Mouse (Mus musculus) ES-CJ7 (cell line): ENCODE data around the gene Rps6ka1.
"Not testable (repeated sequence)": the region's sequence is repeated elsewhere in the genome, so short reads cannot be mapped to it uniquely, and the experiment has no call there.

Source experiments
- DNase-seq: peaks from one replicate; pipeline ENCODE4 v3.0.0; 2011; ENCODE audit warnings: low read depth, low spot score

The Rps6ka1 gene

DNA sequence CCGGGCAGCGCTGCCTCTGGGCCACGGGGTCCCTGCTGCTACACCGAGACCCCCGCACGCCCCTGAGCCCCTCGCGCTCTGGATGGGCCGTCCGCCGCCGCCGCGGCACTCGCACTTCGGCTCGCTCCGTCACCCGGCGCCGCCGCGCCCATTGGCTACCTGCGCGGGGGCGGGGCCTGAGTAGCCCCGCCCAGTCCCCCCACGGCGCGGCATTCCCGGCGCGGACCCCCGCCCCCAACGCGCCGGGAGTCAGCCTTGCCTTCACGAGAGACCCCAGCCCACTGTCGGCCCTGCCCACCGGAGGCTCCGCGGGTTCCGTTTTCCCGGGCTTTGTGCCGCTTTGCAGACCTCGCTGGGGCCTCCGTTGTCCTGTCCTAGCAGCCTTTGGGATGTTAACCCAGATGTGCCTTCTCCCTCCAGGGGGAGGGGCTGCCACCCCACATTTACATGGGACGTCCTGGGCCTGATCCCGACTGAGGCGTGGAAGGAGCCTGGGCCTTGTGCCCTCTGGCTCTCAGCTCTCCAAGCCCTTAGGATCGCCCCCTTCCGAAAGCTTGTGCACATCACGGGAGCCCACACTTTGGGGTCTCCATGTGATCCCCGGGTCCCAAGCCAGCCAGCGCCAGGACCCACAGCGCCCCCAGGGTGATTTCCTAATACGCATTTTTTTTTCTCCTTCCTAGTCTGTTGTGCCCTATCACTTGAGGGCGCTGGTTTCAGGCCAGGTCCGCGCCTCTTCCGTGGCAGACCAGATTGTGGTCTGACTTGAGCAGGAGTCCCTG, at the start of gene Rps6ka1:
Rps6ka1 (minus strand) TSS at position 126 of the 782 bp plus-strand sequence.
- peak; percentile 96 for DNase-seq

DNA sequence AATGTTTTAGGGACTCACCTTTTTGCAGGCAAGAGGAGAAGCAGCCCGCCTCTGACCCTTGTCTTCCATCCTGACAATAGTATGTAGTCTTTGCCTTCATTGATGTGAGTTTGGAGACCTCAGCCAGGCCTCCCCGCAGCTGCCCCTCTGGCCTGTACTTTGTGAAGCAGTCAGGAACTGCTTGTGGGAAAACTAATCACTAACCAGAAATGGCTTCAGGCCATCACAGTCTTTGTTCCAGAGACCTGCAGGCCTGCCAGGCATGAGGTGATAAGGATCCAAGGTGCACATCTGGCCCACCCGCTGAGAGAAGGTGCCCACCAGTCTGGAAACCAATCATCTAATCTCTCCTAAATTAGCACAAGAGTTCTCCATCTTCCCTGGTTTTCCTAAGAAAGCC, 44.2 kb upstream of the Rps6ka1 start:
- DNase-seq, result no peak

DNA sequence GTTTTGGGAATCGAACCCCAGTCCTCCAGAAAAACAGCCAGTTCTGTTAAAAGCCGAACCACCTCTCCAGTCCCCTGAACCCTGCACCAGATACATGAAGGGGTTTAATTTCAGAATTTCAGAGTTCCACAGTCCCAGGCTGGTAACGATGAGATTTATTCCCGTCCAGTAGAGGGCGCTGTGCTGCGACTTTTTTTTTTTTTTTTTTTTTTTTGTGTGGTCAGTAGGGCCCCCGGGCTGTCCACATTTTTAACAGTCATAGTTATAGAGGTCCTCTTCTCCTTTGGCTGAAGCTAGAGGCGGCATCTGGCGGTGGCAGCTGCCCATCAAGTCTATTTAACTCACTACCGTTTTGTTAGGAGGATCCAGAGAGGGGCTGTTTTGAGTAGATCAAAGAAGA, 43.8 kb upstream of the Rps6ka1 start:
- peak; percentile 37 for DNase-seq

DNA sequence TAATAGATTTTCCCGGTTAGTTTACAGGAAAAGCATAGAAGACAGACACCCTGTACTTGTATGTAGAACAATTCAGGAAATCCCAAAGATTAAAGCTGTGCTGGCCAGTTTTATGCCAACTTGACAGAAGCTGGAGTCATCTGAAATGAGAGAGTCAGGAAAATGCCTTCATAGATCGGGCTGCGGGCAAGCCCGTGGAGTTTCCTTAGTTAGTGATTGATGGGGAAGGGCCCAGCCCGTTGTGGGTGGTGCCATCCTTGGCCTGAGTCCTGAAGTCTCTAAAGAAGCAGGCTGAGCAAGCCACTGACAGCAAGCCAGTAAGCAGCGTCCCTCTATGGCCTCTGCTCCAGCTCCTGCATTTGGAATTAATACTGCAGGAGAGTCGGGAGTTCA, 41.7 kb upstream of the Rps6ka1 start:
- peak; percentile 42 for DNase-seq

DNA sequence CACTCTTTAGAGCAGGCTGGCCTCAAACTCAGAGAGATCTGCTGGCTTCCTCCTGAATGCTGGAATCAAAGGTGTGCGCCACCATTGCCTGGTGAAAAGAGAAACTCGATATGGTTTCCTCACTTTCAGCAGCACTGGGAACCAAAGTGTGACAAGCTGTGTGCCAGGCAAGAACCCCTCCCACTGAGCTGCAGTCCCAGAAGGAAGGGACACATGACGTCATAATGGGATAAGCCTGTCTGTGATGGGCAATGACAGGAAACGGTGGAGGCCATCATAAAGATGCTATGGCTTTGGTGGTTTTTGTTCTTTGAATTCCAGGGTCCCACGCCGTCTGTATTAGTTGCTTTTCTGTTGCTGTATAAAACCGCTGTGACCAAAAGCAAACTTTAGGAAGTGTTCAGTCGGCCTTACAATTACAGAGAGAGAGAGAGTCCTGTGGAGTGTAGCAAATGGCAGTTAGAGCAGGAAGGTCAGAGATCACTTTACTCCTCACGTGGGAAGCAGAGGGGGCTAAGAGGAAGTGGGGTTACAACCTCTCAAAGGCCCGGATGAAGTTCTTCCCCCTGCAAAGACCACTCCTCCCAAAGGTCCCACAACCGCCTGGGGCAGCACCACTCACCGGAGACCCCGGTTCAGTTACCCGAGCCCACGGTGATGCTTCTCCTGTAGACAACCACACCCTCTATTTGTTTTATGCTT, 41.1 kb upstream of the Rps6ka1 start:
- DNase-seq, result peak; percentile 87

DNA sequence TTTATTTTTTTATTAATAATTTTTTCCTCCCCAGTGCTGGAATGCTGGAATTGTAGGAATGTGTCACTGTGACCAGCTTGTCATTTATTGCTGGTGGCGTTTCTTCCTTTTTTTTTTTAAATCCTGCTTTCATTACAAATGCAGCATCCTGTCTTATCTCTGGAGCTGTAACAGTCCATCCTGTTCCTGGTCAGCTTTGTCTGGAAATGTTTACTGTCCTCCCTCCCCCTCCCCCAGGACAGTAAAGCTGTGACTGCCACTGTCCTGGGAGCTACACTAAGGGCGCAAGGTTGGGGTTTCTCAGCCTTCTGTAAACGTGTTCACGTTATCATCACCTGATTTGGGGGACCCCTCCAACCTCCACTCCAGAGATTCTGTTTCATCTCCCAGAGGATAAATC, 37.6 kb upstream of the Rps6ka1 start:
- no peak for DNase-seq

DNA sequence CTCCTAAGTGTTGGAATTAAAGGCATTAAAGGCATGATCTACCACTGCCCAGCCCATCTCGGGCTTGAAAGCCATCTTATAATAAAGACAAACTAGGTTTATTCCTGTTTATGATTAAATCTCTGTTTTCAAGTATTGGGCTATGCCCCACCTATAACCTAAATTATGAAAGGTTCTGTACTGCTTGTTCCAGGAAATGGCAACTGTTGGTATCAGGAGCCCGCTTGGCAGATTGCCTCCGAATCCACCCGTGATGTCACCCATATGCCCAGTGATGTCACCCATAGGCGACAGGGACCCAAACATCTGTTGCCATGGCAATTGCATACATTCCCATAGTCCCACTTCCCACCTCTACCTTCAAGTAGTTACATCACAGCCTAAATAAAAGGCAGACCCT, 36.1 kb upstream of the Rps6ka1 start:
- DNase-seq, result no peak

DNA sequence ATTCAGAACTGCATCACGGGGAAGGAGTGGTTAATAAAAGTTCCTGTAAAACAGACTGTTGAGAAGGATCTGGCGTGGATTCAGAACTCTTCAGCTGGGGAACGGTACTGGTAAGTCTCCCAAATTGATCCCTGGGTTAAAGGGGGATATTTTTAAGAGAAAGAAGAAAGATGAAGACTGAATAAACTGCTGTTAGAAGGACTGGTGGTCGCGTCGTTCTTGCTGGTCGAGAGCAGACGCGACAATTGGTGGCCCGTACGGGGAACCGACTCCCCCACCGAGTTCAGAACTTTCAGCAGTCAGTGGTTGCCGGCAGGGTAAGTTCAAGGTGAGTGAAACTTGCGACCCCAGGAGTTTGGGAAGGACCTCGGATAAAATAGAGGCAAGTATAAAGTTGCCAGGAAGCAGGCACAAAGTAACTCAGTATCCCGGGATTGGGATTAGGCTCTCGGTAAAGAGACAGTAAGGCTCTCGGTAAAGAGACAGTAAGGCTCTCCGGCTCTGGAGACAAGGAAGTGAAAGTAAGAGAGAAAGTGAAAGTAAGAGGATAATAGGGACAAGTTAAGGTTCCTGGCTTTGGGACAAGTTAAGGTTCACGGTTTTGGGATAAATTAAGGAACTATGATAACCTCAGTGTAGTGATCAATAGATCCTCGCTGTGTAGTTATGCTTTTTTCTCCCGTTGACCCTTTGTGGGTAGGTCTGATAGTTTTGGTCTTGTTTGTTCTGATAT, 30.7 kb upstream of the Rps6ka1 start:
- DNase-seq, result not testable (repeated sequence)

DNA sequence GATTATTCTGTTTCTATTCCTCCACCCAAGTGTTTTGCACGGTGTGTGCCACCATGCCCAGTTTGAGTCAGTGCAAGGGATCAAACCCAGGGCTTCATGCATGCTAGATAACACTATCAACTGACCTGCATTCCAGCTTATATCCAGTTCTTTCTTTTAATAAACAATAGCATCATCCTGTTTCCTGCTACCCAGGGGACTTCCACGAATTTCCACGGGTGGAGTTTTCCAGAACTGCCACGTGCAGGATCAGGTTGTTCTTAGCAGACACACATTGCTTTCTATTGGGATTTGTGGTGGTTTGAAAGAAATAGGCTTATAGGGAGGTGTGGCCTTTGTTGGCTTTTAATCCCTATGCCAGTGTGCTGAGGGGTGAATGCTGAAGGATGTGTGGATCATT, 24.4 kb upstream of the Rps6ka1 start:
- DNase-seq, result no peak

DNA sequence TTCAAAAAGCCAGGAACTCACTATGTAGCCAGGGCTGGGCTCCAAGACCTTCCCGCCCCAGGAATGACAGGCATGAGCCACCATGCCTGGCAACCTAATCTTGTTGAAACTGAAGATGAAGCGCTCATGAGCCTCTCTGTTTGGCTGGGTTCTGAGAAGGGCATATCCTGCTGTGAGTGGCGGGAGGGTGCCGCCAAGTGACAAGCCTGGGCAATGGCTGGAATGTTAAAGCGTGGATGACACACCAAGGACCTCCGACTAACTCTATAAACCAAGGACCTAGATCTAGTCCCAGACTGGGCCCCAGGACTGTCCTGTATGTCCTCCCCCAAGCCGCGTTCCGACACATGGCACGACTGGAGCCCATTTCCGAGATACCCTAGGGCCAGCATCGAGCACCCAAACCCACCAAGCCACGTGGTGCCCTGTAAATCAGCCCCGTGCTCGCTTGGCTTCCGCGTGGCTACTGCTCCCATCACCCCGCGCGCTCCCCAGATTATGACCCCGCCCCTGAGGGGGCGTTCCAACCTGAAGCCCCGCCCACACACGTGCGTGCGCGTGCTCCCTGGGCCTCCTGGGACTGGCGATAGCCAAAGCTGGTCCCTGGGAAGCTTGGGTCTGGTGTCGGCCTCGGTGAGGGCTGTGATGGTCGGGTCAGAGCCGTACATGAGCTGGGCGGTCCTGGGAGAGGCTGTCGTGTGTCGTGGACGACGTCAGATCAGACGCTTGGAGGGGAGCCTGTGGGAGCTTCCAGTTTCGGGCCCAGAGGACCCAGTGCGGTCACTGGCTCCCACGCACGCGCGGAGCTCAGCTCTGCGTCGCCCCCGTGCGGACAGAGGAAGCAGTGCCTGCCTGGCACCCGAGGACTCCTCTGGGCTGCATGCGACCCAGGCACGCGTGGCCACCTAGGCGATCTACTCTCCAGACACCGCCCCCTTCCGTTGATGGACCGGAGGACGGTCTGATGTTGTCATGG, 22.9 kb upstream of the Rps6ka1 start:
- DNase-seq, result peak; percentile 93

DNA sequence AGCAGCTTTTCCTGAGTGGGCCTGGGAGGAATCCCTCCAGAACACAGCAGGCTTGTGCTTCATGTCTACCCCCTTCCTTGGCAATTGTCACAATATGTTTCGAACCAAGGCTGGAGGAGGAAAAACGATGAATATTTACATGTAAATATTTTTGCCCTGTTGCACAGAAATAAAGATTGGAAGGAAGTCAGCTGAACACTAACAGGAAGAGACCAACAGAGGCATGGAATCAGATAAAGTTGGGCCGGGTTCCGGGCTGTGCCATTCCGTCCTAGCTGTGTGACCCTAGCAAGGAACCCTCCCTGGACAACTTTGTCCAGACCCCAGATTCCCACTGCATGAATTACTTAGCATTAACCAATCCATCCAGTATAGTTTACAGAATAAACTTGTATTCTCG, 20.5 kb upstream of the Rps6ka1 start:
- no peak for DNase-seq

DNA sequence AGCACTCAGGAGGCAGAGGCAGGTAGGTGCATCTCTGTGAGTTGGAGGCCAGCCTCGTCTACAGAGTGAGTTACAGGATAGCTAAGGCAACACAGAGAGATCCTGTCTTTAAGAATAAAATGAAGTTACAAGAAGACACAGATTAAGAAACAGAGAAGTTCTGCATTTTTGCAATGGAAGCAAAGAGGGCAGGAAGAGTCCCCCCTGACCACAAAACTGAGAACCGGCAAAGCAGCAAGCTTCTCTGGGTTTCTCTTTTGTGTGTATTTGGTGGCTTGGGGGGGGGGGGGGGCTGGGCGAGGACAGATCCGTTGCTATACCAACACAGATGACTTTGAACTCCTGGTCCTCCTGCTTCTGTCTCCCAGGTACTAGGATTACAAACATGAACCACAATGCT, 19.5 kb upstream of the Rps6ka1 start:
- no peak for DNase-seq

DNA sequence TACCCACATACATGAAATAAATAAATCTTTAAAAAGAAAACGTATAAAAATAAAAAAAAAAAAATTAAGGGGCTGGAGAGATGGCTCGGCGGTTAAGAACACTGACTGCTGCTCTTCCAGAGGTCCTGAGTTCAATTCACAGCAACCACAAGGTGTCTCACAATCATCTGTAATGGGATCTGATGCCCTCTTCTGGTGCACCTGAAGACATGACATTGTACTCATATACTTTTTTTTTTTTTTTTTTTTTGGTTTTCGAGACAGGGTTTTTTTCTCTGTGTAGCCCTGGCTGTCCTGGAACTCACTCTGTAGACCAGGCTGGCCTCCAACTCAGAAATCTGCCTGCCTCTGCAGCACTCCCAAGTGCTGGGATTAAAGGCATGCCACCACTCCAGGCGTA, 18.7 kb upstream of the Rps6ka1 start:
- not testable (repeated sequence) for DNase-seq

DNA sequence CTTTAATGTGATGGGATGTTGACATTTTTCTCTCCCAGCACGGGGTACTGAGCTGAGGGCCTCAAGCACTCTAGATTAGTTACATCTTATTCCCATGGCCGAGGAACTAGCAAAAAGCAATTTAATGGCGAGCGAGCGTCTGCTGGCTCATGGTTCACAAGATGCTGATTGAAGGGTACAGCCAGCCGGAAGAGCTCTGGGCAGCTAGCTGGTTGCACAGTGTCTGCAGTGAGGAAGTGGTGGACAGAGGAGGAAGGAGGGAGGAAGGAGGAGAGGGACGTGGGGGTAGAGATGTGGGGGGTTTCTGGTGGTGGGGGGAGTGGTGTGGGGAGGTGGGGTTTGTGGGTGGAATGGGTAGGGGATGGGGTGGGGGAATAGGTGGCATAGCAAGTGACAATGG, 17.6 kb upstream of the Rps6ka1 start:
- DNase-seq, result no peak

DNA sequence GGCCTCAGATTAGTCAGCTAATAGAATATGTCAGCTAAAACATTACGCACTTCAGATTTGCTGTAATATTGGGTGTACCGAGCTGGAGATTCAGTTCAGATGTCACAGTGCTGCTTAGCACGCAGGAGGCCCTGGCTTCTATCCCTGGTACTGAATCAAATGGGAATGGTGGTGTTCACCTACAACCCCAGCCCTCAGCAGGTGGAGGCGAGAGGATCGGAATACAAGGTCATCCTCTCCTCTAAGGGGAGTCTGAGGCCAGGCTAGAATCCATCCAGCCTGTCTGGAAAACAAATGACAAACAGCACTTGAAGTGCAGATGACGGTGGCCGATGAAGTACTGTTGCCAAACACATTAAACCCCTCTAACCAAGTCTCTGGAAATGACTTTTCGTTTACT, 16.7 kb upstream of the Rps6ka1 start:
- DNase-seq, result peak; percentile 87

DNA sequence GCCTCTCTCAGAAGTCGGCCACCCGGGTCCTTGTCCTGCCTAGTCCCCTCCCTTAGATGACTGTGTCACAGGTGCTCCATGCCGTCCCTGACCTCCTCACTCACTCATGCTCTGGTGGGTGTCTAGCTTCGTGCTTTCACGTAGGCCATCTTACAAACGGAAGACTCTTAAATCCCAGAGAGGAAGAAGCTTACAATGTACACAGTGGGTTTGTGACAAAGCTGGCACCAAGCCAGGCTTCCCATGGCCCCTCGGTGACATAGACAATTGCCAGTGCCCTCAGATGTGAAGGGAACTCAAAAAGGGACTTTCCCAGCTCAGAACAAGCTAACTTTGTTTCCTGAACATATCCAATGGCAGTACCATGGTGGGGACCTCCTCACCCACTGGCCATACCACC, 15.8 kb upstream of the Rps6ka1 start:
- DNase-seq, result no peak

DNA sequence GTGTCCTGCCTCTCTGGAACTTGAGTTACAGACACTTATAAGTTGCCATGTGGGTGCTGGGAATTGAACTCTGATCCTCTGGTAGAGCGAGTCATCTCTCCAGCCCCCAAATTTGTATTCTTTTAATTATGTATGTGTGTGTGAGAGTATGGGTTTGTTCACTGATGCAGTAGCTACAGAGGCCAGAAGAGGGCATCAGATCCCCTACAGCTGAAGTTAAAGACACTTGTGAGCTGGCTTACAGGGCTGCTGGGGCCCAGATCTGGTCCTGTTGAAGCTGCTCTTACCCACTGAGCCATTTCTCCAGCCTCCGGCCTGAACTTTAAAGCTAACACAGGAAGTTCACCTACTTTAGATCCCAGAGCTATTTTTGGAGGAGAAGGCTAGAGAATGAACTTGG, 14.9 kb upstream of the Rps6ka1 start:
- peak; percentile 81 for DNase-seq

DNA sequence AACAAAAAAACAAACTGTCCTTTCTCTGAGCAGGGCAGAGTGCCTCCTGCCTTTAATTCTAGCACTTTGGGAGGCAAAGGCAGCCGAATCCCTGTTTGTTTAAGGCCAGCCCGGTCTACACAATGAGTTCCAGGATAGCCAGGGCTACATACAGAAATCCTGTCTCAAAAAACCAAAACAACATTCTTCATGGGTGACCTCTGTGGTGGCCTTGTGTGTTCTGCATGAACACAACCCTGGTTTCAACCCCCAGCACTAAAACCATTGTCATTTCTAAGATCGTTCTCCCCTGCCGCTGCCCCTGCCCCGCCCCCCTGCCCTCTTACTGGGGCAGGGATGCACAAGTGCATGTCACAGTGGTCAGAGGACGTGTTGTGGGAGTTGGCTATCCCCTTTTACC, 13.3 kb upstream of the Rps6ka1 start:
- peak; percentile 45 for DNase-seq

DNA sequence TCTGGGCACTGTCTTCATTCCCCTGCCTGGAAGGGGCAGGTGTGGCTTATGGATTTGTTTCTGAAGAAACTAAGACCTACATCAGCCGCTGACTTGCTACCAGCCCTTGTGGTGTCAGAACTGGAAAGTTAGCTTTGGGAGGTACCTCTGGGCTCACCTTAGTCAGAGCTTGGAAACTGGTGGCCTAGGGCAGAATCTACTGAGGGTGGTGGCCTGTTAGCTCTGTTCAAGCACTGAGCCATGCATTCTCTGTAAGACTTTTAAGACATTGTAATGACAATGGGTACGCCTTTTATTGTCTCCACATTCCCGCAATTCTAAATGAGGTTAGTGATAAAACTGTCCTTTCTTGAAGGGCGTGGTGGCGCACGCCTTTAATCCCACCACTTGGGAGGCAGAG, 12.8 kb upstream of the Rps6ka1 start:
- DNase-seq, result peak; percentile 96

DNA sequence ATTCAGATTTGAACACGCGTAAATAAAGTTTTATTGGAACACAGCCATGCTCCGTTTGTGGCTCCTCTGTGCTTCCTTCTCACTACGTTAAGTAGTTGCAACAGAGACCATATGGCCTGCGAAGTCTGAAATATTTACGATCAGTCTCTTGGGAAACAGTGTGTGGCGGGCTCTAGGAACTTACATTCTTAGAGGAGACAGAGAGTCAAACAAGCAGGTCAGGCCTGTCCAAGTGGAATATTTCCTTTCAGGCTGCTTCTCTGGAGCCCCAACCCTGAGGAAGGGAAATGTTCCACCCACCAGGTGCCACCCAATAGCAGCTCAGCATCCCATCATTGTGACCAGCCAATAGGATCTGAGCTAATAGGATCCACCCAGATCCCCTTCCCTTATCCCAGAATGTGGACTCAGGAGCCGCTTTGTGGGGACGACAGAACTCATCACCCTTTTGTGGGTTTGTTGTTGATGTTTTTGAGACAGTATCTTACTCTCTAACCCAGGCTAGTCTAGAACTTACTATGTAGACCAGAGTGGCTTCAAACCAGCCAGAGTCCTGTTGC, 11.7 kb upstream of the Rps6ka1 start:
- peak; percentile 83 for DNase-seq

DNA sequence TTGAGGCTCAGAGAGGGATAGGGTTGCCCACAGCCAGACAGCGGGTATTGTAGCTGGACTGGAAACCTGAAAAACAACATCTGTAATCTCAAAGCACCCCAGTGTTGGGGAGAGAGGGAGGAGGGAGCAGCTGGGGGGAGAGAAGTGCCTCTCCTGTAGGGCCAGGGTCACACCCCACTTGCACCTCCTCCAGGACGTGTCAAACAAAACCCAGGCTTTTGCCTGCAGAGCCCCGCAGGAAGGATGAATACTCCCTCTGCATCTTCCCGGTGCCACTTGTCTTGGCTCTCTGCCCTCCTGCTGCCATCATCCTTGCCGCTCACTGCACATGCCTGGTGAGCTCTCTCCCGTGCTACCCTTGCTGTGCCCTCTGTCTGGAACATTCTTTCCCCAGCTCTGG, 10.6 kb upstream of the Rps6ka1 start:
- peak; percentile 82 for DNase-seq
